In genomic region chr12:75726349-75726861, GRCm38 (mm10) we compare ENCODE assay signal across 13 mouse cellular contexts. TPM values are rescaled to one million over a fixed set of nuclear protein-coding genes. Genes with fewer than 3 reads are reported as not detected.
DNase-seq lines count a peak whose midpoint lies in the region; ATAC-seq and TF ChIP-seq lines count a peak whose summit lies in the region.
"Had no signal": no experiment of that assay in that cellular context is flagged by ENCODE, and none has a peak within 500 bp of the region (broad histone marks: within the 10 kb centered on the region; RNA-seq: fewer than 3 reads in every experiment).

No protein-coding gene starts in this region.

- ATAC-seq in kidney, embryonic 15.5 days (replicated peaks; ENCODE audit: low FRiP score), result no peak
- ATAC-seq in neutrophil, adult 5-6 weeks (ENCODE audit: extremely low read depth, insufficient number of reproducible peaks, low FRiP score, poor library complexity, severe bottlenecking), result peak; percentile 30; the same call in 1 of the 2 replicates
- ATAC-seq: forebrain, embryonic 13.5 days had no signal

- H3K27me3 ChIP-seq in kidney, embryonic 15.5 days, result no peaks in the 10 kb centered on the region
- H3K27me3 ChIP-seq in midbrain, embryonic 10.5 days (ENCODE audit: low read depth, poor library complexity, severe bottlenecking), result no peaks in the 10 kb centered on the region
- H3K27me3 ChIP-seq: forebrain, embryonic 13.5 days; stomach, embryonic 15.5 days had no signal

- no peak for TF ChIP-seq POLR2A in bone marrow macrophage, adult 2 months (IDR thresholded peaks at IDR 0.05; ENCODE audit: borderline replicate concordance, low read depth, low read length)

- H3K27ac ChIP-seq in kidney, embryonic 15.5 days, result no peak overlapping the region
- peak overlapping the region; percentile 91 for H3K27ac ChIP-seq in bone marrow macrophage, adult 2 months (ENCODE audit: insufficient read depth, low read depth, low read length)
- no peak overlapping the region for H3K27ac ChIP-seq in midbrain, embryonic 10.5 days (replicated peaks)
- H3K27ac ChIP-seq: forebrain, embryonic 13.5 days; liver, embryonic 14.5 days; stomach, embryonic 15.5 days had no signal

- 89% methylated on average over 8 of the region's 8 CpGs for WGBS in kidney, embryonic 15.5 days
- WGBS in midbrain, embryonic 10.5 days, result 89% methylated on average over 8 of the region's 8 CpGs

- peaks cover 5% of the 10 kb centered on the region; the same call in 1 of the 2 replicates for H3K4me1 ChIP-seq in kidney, embryonic 15.5 days
- H3K4me1 ChIP-seq in bone marrow macrophage, adult 2 months (ENCODE audit: control insufficient read depth, insufficient read depth, low read length), result peaks cover 31% of the 10 kb centered on the region
- H3K4me1 ChIP-seq in midbrain, embryonic 10.5 days, result peaks cover 9% of the 10 kb centered on the region
- H3K4me1 ChIP-seq: forebrain, embryonic 13.5 days; stomach, embryonic 15.5 days had no signal

- no peak for TF ChIP-seq CTCF in bone marrow macrophage, adult 2 months (IDR thresholded peaks at IDR 0.05; ENCODE audit: low read depth, low read length)

- no peaks in the 10 kb centered on the region for H3K9me3 ChIP-seq in kidney, embryonic 15.5 days (replicated peaks)
- no peaks in the 10 kb centered on the region for H3K9me3 ChIP-seq in midbrain, embryonic 10.5 days (replicated peaks)
- H3K9me3 ChIP-seq: forebrain, embryonic 13.5 days; stomach, embryonic 15.5 days had no signal

- H3K36me3 ChIP-seq in kidney, embryonic 15.5 days, result 0 out of 2 replicates have a peak, but pooled peaks cover 5% of the 10 kb centered on the region
- H3K36me3 ChIP-seq in midbrain, embryonic 10.5 days, result peaks cover 9% of the 10 kb centered on the region
- H3K36me3 ChIP-seq: stomach, embryonic 15.5 days had no signal

- H3K4me2 ChIP-seq in kidney, embryonic 15.5 days, result no peak overlapping the region
- H3K4me2 ChIP-seq: forebrain, embryonic 13.5 days; stomach, embryonic 15.5 days had no signal

- peak; percentile 46 for DNase-seq in kidney, adult 9 months
- DNase-seq in B cell, adult 2 months, result peak; percentile 32 to 39
- DNase-seq in ovary, adult 18-20 months (ENCODE audit: low spot score), result no peak
- no peak for DNase-seq in frontal cortex, postnatal 14 days (ENCODE audit: low spot score in 2 of 2)
- no peak for DNase-seq in midbrain, embryonic 10.5 days (ENCODE audit: low spot score)
- DNase-seq: cerebellum, adult 9-10 months had no signal

- no peak overlapping the region for H3K4me3 ChIP-seq in kidney, embryonic 15.5 days (replicated peaks)
- H3K4me3 ChIP-seq in bone marrow macrophage, adult 2 months (ENCODE audit: insufficient read depth, low read length), result 0 out of 2 replicates have a peak overlapping the region, but pooled peaks have one; percentile 5
- no peak overlapping the region for H3K4me3 ChIP-seq in midbrain, embryonic 10.5 days
- H3K4me3 ChIP-seq: forebrain, embryonic 13.5 days; myocyte; stomach, embryonic 15.5 days had no signal

- no peak overlapping the region for H3K9ac ChIP-seq in kidney, embryonic 15.5 days
- H3K9ac ChIP-seq: forebrain, embryonic 13.5 days; liver, embryonic 14.5 days; stomach, embryonic 15.5 days had no signal

RNA-seq across cellular contexts. Expression of gene Sgpp1, which starts 9.1 kb away (rescaled TPM):
- polyA plus RNA-seq in kidney, embryonic 15.5 days (2015; fragmentation: Nextera tagmentation; extraction: Ambion mirVana), result 14.1 and 14.3 TPM in 2 replicates
- 137 and 144 TPM in 2 replicates for polyA plus RNA-seq in bone marrow macrophage, adult 2 months (2012; ENCODE audit: insufficient read depth, insufficient read length, missing spikeins)
- 43.5 and 43.6 TPM in 2 replicates for total RNA-seq in neutrophil, adult 5-6 weeks (2017)
- polyA plus RNA-seq in midbrain, embryonic 10.5 days (2016; fragmentation: Nextera tagmentation; extraction: Ambion mirVana), result 5.5 and 6.1 TPM in 2 replicates

RNA-seq across cellular contexts. Expression of gene Wdr89, which starts 57.1 kb away (rescaled TPM):
- polyA plus RNA-seq in kidney, embryonic 15.5 days (2015; fragmentation: Nextera tagmentation; extraction: Ambion mirVana), result 13.2 and 15.4 TPM in 2 replicates
- polyA plus RNA-seq in bone marrow macrophage, adult 2 months (2012; ENCODE audit: insufficient read depth, insufficient read length, missing spikeins), result 13.7 and 15.0 TPM in 2 replicates
- total RNA-seq in neutrophil, adult 5-6 weeks (2017), result 12.8 and 17.9 TPM in 2 replicates
- 10.4 and 12.8 TPM in 2 replicates for polyA plus RNA-seq in midbrain, embryonic 10.5 days (2016; fragmentation: Nextera tagmentation; extraction: Ambion mirVana)

Comparison
In these comparisons a context has a peak if more than half of its experiments do, and no peak if none do; other contexts are left out.
1. DNase-seq: peak in kidney, adult 9 months (single experiment) and B cell, adult 2 months (2 of 2); none in ovary, adult 18-20 months (single experiment), frontal cortex, postnatal 14 days (0 of 2) and midbrain, embryonic 10.5 days (single experiment).